Mouse (Mus musculus) neural tube, embryonic 15.5 days (tissue): ENCODE data around the gene Zfp385c. TPM values are rescaled to one million over a fixed set of nuclear protein-coding genes. Genes with fewer than 3 reads are reported as not detected.
"Not testable (repeated sequence)": the region's sequence is repeated elsewhere in the genome, so short reads cannot be mapped to it uniquely, and the experiment has no call there.

ENCODE experiments used
- ATAC-seq: fragments of 200-750 bp; cut with Nextera tagmentation; 2 replicates; pipeline ENCODE4 v1.8.0; 2017; ENCODE audit warnings: mild to moderate bottlenecking, moderate TSS enrichment, moderate library complexity; ENCODE audit not compliant: low FRiP score
- H3K27ac ChIP-seq: fragments of 300-500 bp; sonication (generic); replicated peaks from 2 replicates; pipeline ENCODE4 v1.5.1; 2015; ENCODE audit warnings: mild to moderate bottlenecking, inconsistent platforms
- H3K27me3 ChIP-seq: fragments of 300-500 bp; sonication (generic); replicated peaks from 2 replicates; pipeline ENCODE4 v1.6.1; 2015; ENCODE audit warnings: inconsistent platforms
- H3K36me3 ChIP-seq: fragments of 300-500 bp; sonication (generic); 2 replicates; pipeline ENCODE4 v1.6.1; 2015; ENCODE audit warnings: inconsistent platforms
- H3K4me1 ChIP-seq: fragments of 300-500 bp; sonication (generic); 2 replicates; pipeline ENCODE4 v1.6.1; 2015; ENCODE audit warnings: inconsistent platforms
- H3K4me2 ChIP-seq: fragments of 300-500 bp; sonication (generic); 2 replicates; pipeline ENCODE4 v1.6.1; 2015; ENCODE audit warnings: inconsistent platforms, mild to moderate bottlenecking, moderate library complexity
- H3K4me3 ChIP-seq: fragments of 300-500 bp; sonication (generic); replicated peaks from 2 replicates; pipeline ENCODE4 v1.5.1; 2015; ENCODE audit warnings: mild to moderate bottlenecking, inconsistent platforms
- H3K9ac ChIP-seq: fragments of 300-500 bp; sonication (generic); replicated peaks from 2 replicates; pipeline ENCODE4 v1.6.1; 2015; ENCODE audit warnings: mild to moderate bottlenecking, inconsistent platforms
- H3K9me3 ChIP-seq: fragments of 300-500 bp; sonication (generic); replicated peaks from 2 replicates; pipeline ENCODE4 v1.6.1; 2016; ENCODE audit warnings: inconsistent platforms
- WGBS: fragments of 180-500 bp; shearing (Covaris S2); methylation state at CpG from one replicate; pipeline ENCODE4 v1.1.7; 2015; ENCODE audit warnings: mixed read lengths; 5-methylcytosine and 5-hydroxymethylcytosine counted together
- polyA plus RNA-seq: library from polyadenylated mRNA; unstranded; fragments of >200 nt; fragmentation: Nextera tagmentation; extraction: Ambion mirVana; gene quantifications from 2 replicates; pipeline ENCODE4 v1.2.1, GENCODE M21; 2015

Gene Zfp385c
- polyA plus RNA-seq, 1 experiment from 2014 or later = 0.77 TPM

DNA sequence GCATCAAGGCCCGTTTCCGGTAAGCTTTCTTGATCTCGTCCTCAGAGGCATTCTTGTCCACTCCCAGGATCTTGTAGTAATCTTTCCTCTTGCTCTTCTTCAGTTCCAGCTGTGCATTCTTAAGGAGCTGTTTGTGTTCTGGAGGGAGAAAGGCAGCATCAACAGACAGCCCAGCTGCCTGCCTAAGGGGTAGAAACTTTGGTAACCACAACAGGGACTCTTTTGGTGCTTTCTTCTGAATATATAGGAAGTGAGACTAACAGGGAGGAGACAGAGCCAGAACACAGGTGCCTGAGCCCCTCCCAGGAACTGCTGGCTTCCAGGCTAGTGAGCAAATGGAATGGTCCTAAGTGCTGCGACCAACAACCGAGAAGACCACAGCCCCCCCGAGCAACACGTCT, 107.7 kb downstream of the Zfp385c start:
- Histone ChIP-seq H3K27me3 (no peaks in the 10 kb centered on the region), H3K9ac (no peak overlapping the region), H3K4me1 (no peaks in the 10 kb centered on the region), H3K36me3 (peaks cover 94% of the 10 kb centered on the region), H3K27ac (no peak overlapping the region), H3K9me3 (no peaks in the 10 kb centered on the region), H3K4me2 (no peak overlapping the region), H3K4me3 (no peak overlapping the region)
- 93% methylated on average over 7 of the region's 7 CpGs for WGBS
- ATAC-seq = no peak

GRCm38 (mm10) chr11:100582836-100583235, 109.4 kb downstream of the Zfp385c start:
- 92% methylated on average over 2 of the region's 2 CpGs for WGBS
- Histone ChIP-seq H3K4me2 (no peak overlapping the region), H3K9ac (no peak overlapping the region), H3K27ac (no peak overlapping the region), H3K9me3 (no peaks in the 10 kb centered on the region), H3K27me3 (no peaks in the 10 kb centered on the region), H3K36me3 (peaks cover 83% of the 10 kb centered on the region), H3K4me1 (0 out of 2 replicates have a peak, but pooled peaks cover 8% of the 10 kb centered on the region), H3K4me3 (no peak overlapping the region)
- no peak for ATAC-seq

GRCm38 (mm10) chr11:100582413-100582812, 109.8 kb downstream of the Zfp385c start:
- not testable (repeated sequence) for H3K4me3 ChIP-seq, H3K27me3 ChIP-seq, H3K27ac ChIP-seq, H3K4me2 ChIP-seq, H3K9me3 ChIP-seq, ATAC-seq, H3K9ac ChIP-seq, H3K4me1 ChIP-seq
- 95% methylated on average over 1 of the region's 1 CpGs for WGBS
- peaks cover 79% of the 10 kb centered on the region for H3K36me3 ChIP-seq

- no peaks in the 10 kb centered on the region for H3K9me3 ChIP-seq
- no peak overlapping the region for H3K9ac ChIP-seq
- no peaks in the 10 kb centered on the region for H3K27me3 ChIP-seq
- no peak overlapping the region for H3K27ac ChIP-seq
- WGBS = 48% methylated on average over 4 of the region's 4 CpGs
- peaks cover 73% of the 10 kb centered on the region for H3K36me3 ChIP-seq
- no peak overlapping the region for H3K4me2 ChIP-seq
- H3K4me3 ChIP-seq = no peak overlapping the region
- H3K4me1 ChIP-seq = peaks cover 11% of the 10 kb centered on the region; the same call in 1 of the 2 replicates
- no peak for ATAC-seq
Measured at GRCm38 (mm10) chr11:100581756-100582155, 110.5 kb downstream of the Zfp385c start.

DNA sequence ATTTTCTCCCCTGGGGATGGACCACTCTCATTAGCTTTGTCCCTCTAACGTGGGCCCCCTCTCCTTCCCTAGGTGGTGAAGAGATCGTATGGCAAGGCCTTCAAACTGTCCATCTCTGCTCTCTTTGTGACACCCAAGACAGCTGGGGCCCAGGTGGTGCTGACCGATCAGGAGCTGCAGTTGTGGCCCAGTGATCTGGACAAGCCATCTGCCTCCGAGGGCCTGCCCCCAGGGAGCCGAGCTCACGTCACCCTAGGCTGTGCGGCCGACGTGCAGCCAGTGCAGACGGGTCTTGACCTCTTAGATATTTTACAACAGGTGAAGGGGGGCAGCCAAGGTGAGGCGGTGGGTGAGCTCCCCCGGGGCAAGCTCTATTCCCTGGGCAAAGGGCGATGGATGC, 112.0 kb downstream of the Zfp385c start:
- H3K27me3 ChIP-seq = no peaks in the 10 kb centered on the region
- no peak overlapping the region for H3K4me2 ChIP-seq
- H3K36me3 ChIP-seq = peaks cover 58% of the 10 kb centered on the region
- ATAC-seq = no peak
- no peak overlapping the region for H3K9ac ChIP-seq
- H3K9me3 ChIP-seq = no peaks in the 10 kb centered on the region
- 89% methylated on average over 13 of the region's 13 CpGs for WGBS
- H3K27ac ChIP-seq = no peak overlapping the region
- no peak overlapping the region for H3K4me3 ChIP-seq
- peaks cover 22% of the 10 kb centered on the region for H3K4me1 ChIP-seq

- Histone ChIP-seq H3K36me3 (peaks cover 48% of the 10 kb centered on the region), H3K9me3 (no peaks in the 10 kb centered on the region), H3K9ac (no peak overlapping the region), H3K27ac (no peak overlapping the region), H3K4me2 (no peak overlapping the region), H3K4me1 (peaks cover 29% of the 10 kb centered on the region), H3K27me3 (no peaks in the 10 kb centered on the region), H3K4me3 (no peak overlapping the region)
- no peak for ATAC-seq
- WGBS = 96% methylated on average over 9 of the region's 9 CpGs
Measured at GRCm38 (mm10) chr11:100579116-100579799, 113.0 kb downstream of the Zfp385c start.

DNA sequence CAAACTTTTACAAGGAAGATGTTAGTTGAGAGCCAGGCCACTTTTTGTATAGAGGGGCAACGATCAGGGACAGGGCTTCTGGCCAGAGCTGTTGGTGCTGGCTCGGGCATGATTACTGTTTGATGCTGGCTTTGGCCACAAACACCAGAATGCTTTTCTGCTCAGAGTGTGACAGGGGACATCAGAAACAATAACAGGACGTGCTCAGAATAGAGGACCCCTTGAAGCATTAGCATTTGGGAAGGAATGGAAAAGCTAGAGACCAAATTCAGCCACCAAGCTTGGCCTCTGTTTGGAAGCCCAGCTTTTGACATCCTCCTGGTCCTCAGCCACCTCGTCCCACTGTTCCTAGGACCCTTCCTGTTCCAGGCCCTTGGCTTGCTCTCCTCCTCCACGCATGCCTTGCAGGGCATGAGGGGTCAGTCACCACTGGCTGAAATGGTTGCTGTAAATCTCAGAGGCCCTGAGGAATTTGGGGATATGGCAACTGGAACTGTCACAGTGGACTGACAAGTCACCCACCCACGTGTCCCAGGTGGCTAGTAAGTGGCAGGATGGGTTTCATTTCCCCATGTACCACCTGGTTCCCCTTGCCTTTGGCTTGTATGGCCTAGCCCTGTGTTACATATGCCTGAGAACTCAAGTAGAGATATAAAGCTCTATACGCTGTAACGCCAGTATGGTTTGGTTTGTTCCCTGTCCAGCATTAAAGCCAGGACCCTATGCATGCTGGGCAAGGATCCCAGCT, 114.2 kb downstream of the Zfp385c start:
- H3K9me3 ChIP-seq = no peaks in the 10 kb centered on the region
- peak overlapping the region; percentile 2; the same call in 1 of the 2 replicates for H3K4me2 ChIP-seq
- H3K27ac ChIP-seq = no peak overlapping the region; the same call in 1 of the 2 replicates
- H3K9ac ChIP-seq = no peak overlapping the region
- H3K4me3 ChIP-seq = no peak overlapping the region
- H3K36me3 ChIP-seq = peaks cover 37% of the 10 kb centered on the region
- peaks cover 29% of the 10 kb centered on the region for H3K4me1 ChIP-seq
- WGBS = 75% methylated on average over 8 of the region's 8 CpGs
- no peaks in the 10 kb centered on the region for H3K27me3 ChIP-seq
- ATAC-seq = no peak

Other genes with a start within 250 kb of the Zfp385c start
- 9.1 and 10.1 TPM in 2 replicates for gene Klhl11, start 219.7 kb downstream of the Zfp385c start, polyA plus RNA-seq
- 213 and 218 TPM in 2 replicates for gene Acly, start 164.5 kb downstream of the Zfp385c start, polyA plus RNA-seq
- 1.2 and 2.1 TPM in 2 replicates for gene Ttc25, start 146.8 kb downstream of the Zfp385c start, polyA plus RNA-seq
- 62.0 and 74.6 TPM in 2 replicates for gene Cnp, start 117.6 kb downstream of the Zfp385c start, polyA plus RNA-seq
- gene Nkiras2, start 73.2 kb downstream of the Zfp385c start, polyA plus RNA-seq = 90.1 and 96.3 TPM in 2 replicates
- gene Dnajc7, start 72.3 kb downstream of the Zfp385c start, polyA plus RNA-seq = 287 and 298 TPM in 2 replicates
- 2.7 and 4.4 TPM in 2 replicates for gene Dhx58, start 11.8 kb upstream of the Zfp385c start, polyA plus RNA-seq
- gene Kat2a, start 20.0 kb upstream of the Zfp385c start, polyA plus RNA-seq = 64.4 and 67.2 TPM in 2 replicates
- gene Hspb9, start 21.4 kb upstream of the Zfp385c start, polyA plus RNA-seq = 0.43 TPM in 1 of 2 replicates, not detected in the other
- 41.8 and 49.8 TPM in 2 replicates for gene Rab5c, start 45.8 kb upstream of the Zfp385c start, polyA plus RNA-seq
- gene Kcnh4, start 67.5 kb upstream of the Zfp385c start, polyA plus RNA-seq = 6.0 and 9.0 TPM in 2 replicates
- gene Hcrt, start 70.5 kb upstream of the Zfp385c start, polyA plus RNA-seq = 0.33 and 0.75 TPM in 2 replicates
- 8.5 and 9.9 TPM in 2 replicates for gene Ghdc, start 78.5 kb upstream of the Zfp385c start, polyA plus RNA-seq
- 18.5 and 25.5 TPM in 2 replicates for gene Stat5b, start 158.3 kb upstream of the Zfp385c start, polyA plus RNA-seq
- gene Stat5a, start 166.9 kb upstream of the Zfp385c start, polyA plus RNA-seq = 2.1 and 10.1 TPM in 2 replicates
- 57.9 and 66.9 TPM in 2 replicates for gene Stat3, start 247.1 kb upstream of the Zfp385c start, polyA plus RNA-seq